Mouse (Mus musculus) ES-Bruce4 (cell line): ENCODE results near the gene Hspa12a.

ENCODE experiments used
- CTCF ChIP-seq: IDR thresholded peaks from one replicate; pipeline ENCODE4 v1.8.1; 2011; ENCODE audit warnings: low read depth, low read length
- EP300 ChIP-seq: IDR thresholded peaks from 2 replicates; pipeline ENCODE4 v1.6.1; 2011; ENCODE audit warnings: low read depth, low read length; ENCODE audit not compliant: insufficient read depth
- POLR2A ChIP-seq: IDR thresholded peaks from one replicate; pipeline ENCODE4 v1.8.1; 2011; ENCODE audit warnings: low read length; ENCODE audit not compliant: insufficient read depth

- no peak for TF ChIP-seq CTCF
- TF ChIP-seq POLR2A, result no peak
- no peak for TF ChIP-seq EP300
Observed at GRCm38 (mm10) chr19:58883451-58883850, 60.0 kb downstream of the Hspa12a start.
